Mouse (Mus musculus): ENCODE data around the gene Myl10.
"Not testable (repeated sequence)": the region's sequence is repeated elsewhere in the genome, so short reads cannot be mapped to it uniquely, and the experiment has no call there.

Myl10 gene

DNA sequence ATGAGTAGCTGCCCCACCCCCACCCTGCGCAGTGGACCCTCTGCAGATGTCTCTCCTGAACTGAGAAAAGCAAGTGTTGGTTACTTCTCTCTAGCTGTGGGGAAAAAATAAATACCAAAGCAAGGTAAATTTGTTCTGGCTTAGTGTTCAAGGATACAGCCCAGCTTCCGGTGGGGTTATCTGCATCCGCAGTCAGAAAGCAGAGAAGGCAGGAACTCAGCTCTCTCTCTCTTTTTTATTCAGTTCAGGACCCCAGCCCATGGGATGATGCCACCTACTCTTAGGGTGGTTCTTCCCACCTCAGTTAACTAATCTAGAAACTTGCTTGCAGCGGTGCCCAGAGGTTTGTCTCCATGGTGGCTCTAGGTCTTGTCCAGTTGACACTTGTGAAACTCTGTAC lies at the start of gene Myl10:
Myl10 (plus strand) TSS at position 363 of the 400 bp plus-strand sequence.
- DNase-seq = no peak

DNA sequence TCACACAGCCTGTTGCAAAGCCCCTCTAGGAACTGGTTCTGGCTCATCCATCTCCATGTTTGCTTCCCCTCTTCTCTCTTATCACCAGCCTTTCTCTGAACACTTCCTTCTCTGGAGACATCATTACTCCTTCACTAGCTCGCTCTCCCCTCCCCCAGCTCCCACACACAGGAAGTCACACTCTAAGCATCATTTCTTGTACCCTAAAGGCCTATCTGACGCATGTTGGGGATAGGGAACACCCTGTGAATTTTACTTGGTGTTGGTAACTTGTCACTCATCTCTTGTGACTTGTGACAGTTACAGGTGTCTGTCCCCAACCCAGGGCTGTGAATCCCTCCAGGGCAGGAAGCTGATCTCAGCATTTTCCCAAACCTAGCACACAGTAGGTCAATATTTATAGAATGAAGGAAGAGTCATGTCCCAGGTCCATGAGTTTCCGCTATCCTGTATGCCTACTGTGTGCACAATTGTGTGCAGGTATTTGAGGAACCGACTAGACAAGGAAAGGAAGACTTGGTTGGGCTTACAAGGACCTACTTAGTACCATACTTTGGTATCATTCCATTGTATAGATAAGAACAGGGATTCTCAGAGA lies 46.1 kb upstream of the Myl10 start:
- no peak for DNase-seq

GRCm38 (mm10) chr5:136649071-136649470 lies 43.9 kb upstream of the Myl10 start:
- DNase-seq = no peak

DNA sequence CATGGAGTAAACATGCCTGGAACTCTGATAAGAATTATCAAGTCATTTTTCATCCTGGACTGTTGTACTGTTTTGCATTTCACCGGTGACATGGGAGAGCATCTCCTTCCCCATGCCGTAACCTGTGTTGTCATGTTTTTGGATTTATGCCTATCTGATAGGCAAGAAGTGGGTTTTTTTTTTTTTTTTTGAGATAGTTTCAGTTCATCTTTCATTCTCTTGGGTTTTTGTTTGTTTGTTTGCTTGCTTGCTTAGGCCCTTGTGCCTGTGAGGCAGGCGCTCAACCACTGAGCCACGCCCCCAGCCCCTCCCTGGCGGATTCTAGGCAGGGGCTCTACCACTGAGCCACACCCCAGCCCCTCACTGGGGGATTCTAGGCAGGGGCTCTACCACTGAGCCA lies 43.3 kb upstream of the Myl10 start:
- DNase-seq = no peak

DNA sequence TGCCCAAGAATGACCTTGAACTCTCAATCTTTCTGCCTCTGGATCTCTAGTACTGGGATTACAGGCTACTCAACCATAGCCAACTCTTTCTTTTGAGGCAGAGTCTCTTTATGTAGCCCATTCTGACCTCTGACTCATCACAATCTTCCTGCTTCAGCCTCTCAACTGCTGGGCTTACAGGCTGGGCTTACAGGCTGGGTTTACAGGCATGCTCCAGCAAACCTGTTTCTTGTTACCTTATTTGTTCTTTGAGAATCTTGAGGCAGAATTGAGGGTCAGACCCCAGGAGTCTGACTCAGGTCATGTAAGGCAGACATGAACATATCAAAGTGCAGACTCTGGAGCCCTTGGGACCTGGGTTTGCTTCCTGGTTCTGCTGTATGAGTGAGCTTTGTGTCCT lies 38.5 kb upstream of the Myl10 start:
- DNase-seq = no peak

GRCm38 (mm10) chr5:136656830-136657395 lies 36.0 kb upstream of the Myl10 start:
- DNase-seq = no peak

- DNase-seq = not testable (repeated sequence)
These were observed 32.2 kb upstream of the Myl10 start for GRCm38 (mm10) chr5:136660721-136661120.

- DNase-seq = peak; percentile 67 to 76
These were observed 30.7 kb upstream of the Myl10 start for GRCm38 (mm10) chr5:136662281-136662680.

DNA sequence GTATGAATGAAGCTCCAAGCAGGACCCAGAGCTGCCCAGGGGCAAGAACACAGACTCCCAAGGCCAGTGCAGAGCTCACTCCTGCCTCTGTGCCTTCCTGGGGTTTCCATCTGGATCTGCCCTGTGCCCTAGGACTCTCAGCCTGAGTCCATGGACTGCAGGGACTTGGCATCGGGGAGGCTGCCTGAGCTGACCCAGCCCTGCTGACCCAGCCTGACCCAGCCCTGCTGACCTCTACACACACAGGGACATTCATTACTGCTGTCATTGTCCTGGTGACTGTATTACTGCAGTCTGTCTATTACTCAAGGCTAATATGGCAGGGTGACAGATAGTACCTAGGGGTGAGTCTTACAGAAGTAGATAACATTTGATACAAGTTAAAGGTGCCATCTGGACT lies 30.1 kb upstream of the Myl10 start:
- no peak for DNase-seq

DNA sequence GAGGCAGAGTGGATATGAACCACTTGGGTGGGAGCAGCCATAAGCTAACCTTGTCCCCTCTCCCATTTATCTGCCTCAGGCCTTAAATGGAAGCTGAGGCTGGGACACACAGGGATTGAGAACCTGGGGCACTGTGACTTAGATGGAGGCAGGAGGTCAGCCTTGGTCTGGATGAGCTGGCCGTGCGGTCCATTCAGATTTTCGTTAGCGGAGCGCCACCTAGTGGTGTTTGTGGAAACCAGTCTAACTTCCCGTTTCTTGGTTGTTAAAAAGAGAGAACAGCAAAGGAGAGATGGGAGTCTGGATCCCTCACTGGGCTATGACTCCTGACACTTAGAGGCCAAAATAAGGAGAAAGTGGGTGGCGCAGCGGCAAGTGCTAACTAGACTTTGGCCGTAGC lies 28.4 kb upstream of the Myl10 start:
- peak; percentile 89 to 91 for DNase-seq

DNA sequence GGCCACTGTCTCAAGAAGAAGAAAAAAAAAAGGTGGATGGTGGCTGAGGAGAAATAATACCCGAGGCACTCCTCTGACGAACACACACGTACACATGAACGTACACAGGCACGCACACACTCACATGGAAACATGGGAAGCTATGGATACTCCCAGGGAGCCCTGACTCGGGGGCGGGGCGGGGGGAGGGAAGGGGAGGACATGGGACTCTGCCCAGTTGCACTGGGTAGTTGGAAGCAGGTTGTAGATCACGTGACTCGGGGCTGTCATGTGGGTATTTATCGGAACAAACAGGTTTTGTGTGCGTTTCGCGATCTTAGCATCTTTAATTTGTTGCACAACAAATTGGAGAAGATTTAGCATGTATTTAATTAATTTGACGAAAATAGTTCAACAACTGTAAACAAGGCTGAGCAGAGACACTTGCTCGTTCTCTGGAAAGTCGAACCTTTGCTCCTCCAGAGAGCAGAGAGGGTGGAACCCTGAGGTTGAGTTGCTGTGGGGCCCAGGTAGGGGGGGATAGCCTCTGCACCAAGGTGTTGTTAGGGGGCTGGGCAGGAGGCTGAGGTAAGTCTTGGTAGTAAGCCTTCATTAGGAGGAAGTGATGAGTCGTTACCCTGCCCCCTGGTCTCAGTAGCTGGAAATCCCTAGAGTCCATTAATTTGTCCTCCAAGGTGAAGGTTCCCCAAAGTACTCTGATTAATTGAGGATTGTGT lies 16.5 kb upstream of the Myl10 start:
- DNase-seq = no peak

DNA sequence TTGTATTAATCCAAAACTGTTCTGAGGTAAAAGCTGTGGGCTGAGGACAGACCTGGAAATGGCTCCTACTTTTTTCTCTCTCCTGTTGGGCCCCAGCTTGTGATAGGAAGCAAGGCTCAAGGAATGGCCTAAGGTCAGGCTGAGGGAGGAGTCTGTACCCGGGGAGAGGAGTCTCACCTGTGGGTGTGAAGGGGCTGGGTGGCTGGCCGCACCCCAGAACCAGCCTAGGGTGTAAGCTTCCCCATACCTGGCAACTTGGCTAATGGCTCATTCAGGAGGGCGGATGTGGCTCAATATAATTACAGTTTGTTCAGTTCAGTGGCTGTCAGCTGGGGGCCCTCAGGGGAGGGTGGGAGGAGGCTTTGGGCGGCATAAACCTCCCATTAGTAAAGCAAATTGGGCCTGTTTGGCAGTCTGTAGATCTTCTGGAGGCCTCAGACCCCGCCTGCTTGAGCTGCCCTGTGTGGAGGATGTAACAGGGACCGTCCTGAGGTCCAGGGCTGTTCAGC lies 14.1 kb upstream of the Myl10 start:
- no peak for DNase-seq

DNA sequence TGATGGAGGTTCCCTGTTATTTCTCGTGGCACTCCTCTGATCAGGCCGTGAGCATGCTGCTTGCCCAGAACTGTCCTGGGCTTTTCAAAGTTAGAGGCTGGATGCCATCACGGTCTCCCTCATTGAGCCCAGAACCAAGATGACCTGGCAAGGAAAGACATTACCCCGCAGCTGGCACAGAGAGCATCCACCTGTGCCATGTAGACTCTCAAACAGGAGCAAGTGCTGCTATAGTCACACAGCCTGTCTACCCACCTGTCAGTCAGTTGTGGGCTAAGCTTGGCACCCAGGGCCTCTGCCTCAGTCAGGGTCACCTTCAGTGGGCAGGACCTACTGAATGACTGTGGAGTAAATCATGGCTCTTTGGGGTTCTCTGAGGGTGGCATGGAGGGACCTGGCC lies 6.6 kb upstream of the Myl10 start:
- no peak for DNase-seq

DNA sequence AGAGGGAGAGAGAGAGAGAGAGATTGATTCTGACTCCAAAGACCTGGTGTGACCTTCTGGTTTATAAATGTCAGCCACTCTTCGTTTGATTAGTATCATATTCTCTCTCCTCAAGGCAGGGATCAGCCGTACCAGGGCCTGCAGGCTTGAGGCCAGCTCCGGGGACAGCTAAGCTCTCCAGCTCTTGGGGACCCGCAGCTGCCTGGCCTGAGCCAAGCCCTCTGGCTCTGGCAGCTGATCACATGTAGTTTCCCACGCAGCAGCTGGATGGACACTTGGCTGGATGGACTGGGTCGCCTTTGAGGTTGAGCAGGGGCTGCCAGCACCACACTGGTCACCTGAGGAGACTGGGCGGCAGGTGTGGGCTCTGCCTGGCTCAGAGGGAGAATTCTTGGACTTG lies 5.4 kb upstream of the Myl10 start:
- DNase-seq = peak; percentile 48 to 55

DNA sequence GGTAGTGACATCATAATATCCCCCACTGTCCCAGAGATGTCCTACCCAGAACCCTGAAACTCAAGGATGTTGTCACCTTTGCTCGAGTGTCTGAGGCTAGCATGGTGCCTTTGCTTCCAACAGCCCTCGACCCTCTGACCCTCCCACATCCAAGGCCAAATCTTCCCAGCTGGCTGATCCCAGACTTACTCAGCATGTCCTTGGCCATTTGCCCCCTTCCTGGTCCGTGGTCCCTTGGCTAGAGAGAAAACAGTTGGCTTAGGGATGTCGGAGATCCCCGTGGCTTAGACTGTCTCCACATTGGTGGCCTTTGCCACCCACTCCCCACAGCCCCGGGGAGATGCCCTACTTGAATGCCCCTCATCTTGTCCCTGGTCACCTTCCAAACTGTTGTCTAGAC lies 4.1 kb upstream of the Myl10 start:
- peak; percentile 59 to 75 for DNase-seq

DNA sequence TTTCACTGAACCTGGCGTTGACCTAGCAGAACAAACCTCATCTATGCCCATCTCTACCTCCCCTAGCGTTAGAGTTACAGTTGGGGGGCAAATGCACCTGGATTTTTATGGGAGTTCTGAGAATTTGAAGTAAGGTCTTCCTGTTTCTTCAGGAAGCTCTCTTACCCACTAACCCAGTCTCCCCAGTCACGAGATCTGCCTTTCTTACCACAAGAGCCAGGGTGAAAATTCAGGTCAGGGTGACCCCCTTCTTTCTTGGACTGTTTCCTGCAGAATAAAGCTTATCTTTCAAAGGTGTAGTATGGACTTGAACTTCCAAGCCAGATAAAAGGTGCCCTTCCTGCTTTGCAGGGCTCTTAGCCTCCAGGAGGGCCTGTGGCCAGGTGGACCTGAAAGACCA lies 1.8 kb upstream of the Myl10 start:
- DNase-seq = no peak

GRCm38 (mm10) chr5:136693418-136693817 lies 472 bp downstream of the Myl10 start:
- DNase-seq = no peak

GRCm38 (mm10) chr5:136694976-136695375 lies 2.0 kb downstream of the Myl10 start:
- DNase-seq = no peak

DNA sequence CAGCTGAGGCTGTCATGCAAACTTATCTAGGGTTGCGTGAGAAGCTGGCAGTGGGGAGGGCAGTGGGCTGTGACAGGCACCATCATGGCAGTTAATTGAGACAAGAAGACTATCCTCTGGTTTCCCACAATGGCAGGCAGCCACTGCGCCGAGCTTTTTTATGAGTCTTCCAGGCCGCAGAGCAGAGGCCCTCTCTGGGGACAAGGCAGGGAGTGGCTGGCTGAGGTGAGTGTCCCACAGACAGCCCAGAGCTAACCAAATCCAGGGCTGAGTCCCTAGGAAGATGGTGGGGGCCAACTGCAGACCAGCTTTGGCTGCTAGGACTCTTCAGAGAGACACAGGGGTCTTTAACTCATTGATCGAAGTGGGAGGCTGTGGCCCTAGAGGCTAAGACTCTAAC lies 3.6 kb downstream of the Myl10 start:
- no peak for DNase-seq

GRCm38 (mm10) chr5:136697618-136698017 lies 4.7 kb downstream of the Myl10 start:
- no peak for DNase-seq

DNA sequence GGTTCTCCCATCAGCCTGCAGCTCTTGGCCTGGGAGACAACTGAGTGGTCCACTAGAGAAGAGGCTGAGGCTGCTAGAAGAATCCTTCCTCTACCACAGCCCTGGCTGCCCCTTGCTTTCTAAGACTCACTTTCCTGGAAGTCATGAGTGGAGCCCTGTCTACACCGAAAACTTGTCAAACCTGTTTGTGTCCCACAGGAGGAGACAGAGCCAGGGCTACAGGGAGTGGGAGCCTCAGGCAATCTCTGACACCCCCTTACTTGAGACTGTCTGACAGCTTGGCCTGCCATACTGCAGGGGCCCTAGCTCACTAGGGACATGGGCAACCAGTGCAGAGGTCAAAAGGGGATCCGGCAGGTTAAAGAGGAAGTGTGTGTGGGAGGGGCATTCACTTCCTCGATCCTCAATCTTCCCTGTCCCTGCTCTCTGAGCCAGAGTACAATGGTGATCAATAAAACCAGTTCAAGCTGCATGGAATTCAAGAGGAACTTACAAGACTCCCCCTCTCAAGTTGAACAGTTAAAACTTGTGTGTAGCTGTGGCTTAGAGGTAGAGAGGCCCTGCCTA lies 9.3 kb downstream of the Myl10 start:
- no peak for DNase-seq

DNA sequence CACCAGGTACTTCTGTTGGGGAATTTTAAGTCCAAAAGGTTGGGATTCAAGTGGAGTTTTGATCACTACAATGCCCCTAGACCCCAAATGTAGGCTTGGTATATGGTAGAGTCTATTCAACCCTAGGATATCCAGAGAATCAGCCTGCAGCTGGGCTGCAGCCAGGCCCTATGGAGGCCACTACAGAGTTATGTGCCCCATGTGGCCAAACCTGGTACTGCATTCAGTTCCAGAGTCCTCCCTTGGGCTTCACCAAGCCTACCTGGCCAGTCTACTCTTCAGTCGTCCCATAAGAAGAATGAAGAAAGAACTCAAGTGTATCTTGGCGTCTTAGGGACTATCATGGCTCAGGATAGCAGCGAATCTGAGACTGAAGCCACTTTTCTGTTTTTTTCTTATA lies 10.8 kb downstream of the Myl10 start:
- peak; percentile 84 to 89 for DNase-seq

DNA sequence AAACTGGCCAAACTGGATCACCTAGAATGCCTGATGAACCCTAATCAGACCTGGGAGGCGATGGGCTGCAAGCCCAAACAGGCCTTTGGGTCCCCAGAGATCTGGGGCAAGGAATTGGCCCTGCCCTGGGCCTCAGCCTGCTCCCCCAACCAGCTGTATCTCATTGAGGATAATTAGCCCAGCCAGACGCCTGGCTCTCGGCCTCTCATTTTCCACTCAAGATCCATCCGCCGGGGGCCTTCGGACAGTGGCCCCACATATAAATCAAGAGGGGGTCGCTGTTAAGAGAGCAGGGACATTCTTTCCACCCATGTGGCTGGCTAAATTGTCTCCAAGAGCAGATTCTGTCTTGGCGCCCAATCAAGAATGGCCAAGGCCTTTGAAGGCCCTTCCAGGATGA lies 11.2 kb downstream of the Myl10 start:
- peak in 1 of 2 experiments; percentile 22 for DNase-seq

- peak; percentile 35 to 50 for DNase-seq
These were observed 12.6 kb downstream of the Myl10 start for GRCm38 (mm10) chr5:136705532-136705931.

All from cerebellum, postnatal 10 days (tissue).